Mouse (Mus musculus): ENCODE measurements around the gene Astn2. TPM values are rescaled to one million over a fixed set of nuclear protein-coding genes. Genes with fewer than 3 reads are reported as not detected.
A peak's percentile ranks its signal among the peaks of the same experiment; 100 is the strongest.
"Not testable (repeated sequence)": the region's sequence is repeated elsewhere in the genome, so short reads cannot be mapped to it uniquely, and the experiment has no call there.

Astn2 gene
- polyA plus RNA-seq, 1 experiment from 2014 or later = 0.42 TPM

- H3K4me2 ChIP-seq (ENCODE audit: low read length) = no peak overlapping the region
- no peak overlapping the region for H3K9ac ChIP-seq (ENCODE audit: low read length)
- ATAC-seq (no peak), DNase-seq (ENCODE audit: low spot score) (no peak)
- H3K27ac ChIP-seq (ENCODE audit: low read depth, low read length) = no peak overlapping the region
- no peaks in the 10 kb centered on the region for H3K9me3 ChIP-seq (replicated peaks; ENCODE audit: control insufficient read depth, low read length)
- no peaks in the 10 kb centered on the region for H3K4me1 ChIP-seq (ENCODE audit: control insufficient read depth, insufficient read depth, low read length)
- H3K4me3 ChIP-seq (ENCODE audit: low read depth, low read length) = no peak overlapping the region
- H3K27me3 ChIP-seq (replicated peaks; ENCODE audit: control insufficient read depth, insufficient read depth, low read length) = no peaks in the 10 kb centered on the region
- WGBS = 84% methylated on average over 5 of the region's 5 CpGs
- no peaks in the 10 kb centered on the region for H3K36me3 ChIP-seq (ENCODE audit: control insufficient read depth, insufficient read depth, low read length)
Measured at GRCm38 (mm10) chr4:65694011-65694410, 710.4 kb downstream of the Astn2 start.

GRCm38 (mm10) chr4:65687006-65687723 is 717.2 kb downstream of the Astn2 start:
- H3K4me1 ChIP-seq (ENCODE audit: control insufficient read depth, insufficient read depth, low read length) = peaks cover 4% of the 10 kb centered on the region; the same call in 1 of the 2 replicates
- no peak overlapping the region for H3K27ac ChIP-seq (ENCODE audit: low read depth, low read length)
- ATAC-seq (peak; percentile 6; the same call in 1 of the 2 replicates), DNase-seq (ENCODE audit: low spot score) (no peak)
- H3K4me2 ChIP-seq (ENCODE audit: low read length) = no peak overlapping the region
- H3K4me3 ChIP-seq (ENCODE audit: low read depth, low read length) = no peak overlapping the region
- no peak overlapping the region for H3K9ac ChIP-seq (ENCODE audit: low read length)
- no peaks in the 10 kb centered on the region for H3K27me3 ChIP-seq (replicated peaks; ENCODE audit: control insufficient read depth, insufficient read depth, low read length)
- H3K36me3 ChIP-seq (ENCODE audit: control insufficient read depth, insufficient read depth, low read length) = no peaks in the 10 kb centered on the region
- no peaks in the 10 kb centered on the region for H3K9me3 ChIP-seq (replicated peaks; ENCODE audit: control insufficient read depth, low read length)
- 4% methylated on average over 1 of the region's 1 CpGs for WGBS

GRCm38 (mm10) chr4:65686258-65687005 is 718.0 kb downstream of the Astn2 start:
- Histone ChIP-seq H3K27me3 (replicated peaks; ENCODE audit: control insufficient read depth, insufficient read depth, low read length) (no peaks in the 10 kb centered on the region), H3K9ac (ENCODE audit: low read length) (no peak overlapping the region), H3K36me3 (ENCODE audit: control insufficient read depth, insufficient read depth, low read length) (no peaks in the 10 kb centered on the region), H3K4me2 (ENCODE audit: low read length) (no peak overlapping the region), H3K27ac (ENCODE audit: low read depth, low read length) (no peak overlapping the region), H3K9me3 (replicated peaks; ENCODE audit: control insufficient read depth, low read length) (no peaks in the 10 kb centered on the region), H3K4me3 (ENCODE audit: low read depth, low read length) (no peak overlapping the region), H3K4me1 (ENCODE audit: control insufficient read depth, insufficient read depth, low read length) (peaks cover 4% of the 10 kb centered on the region; the same call in 1 of the 2 replicates)
- DNase-seq (ENCODE audit: low spot score) = peak; percentile 76
- WGBS = 20% methylated on average over 3 of the region's 3 CpGs
- ATAC-seq = peak; percentile 93

GRCm38 (mm10) chr4:65684401-65684800 is 720.0 kb downstream of the Astn2 start:
- Histone ChIP-seq H3K4me2 (ENCODE audit: low read length) (no peak overlapping the region), H3K36me3 (ENCODE audit: control insufficient read depth, insufficient read depth, low read length) (no peaks in the 10 kb centered on the region), H3K4me1 (ENCODE audit: control insufficient read depth, insufficient read depth, low read length) (peaks cover 4% of the 10 kb centered on the region; the same call in 1 of the 2 replicates), H3K27ac (ENCODE audit: low read depth, low read length) (no peak overlapping the region), H3K27me3 (replicated peaks; ENCODE audit: control insufficient read depth, insufficient read depth, low read length) (no peaks in the 10 kb centered on the region), H3K9me3 (replicated peaks; ENCODE audit: control insufficient read depth, low read length) (no peaks in the 10 kb centered on the region), H3K4me3 (ENCODE audit: low read depth, low read length) (no peak overlapping the region), H3K9ac (ENCODE audit: low read length) (no peak overlapping the region)
- ATAC-seq (no peak), DNase-seq (ENCODE audit: low spot score) (no peak)
- 82% methylated on average over 3 of the region's 3 CpGs for WGBS

- 25% methylated on average over 2 of the region's 2 CpGs for WGBS
Measured at GRCm38 (mm10) chr4:65679786-65680185, 724.6 kb downstream of the Astn2 start.

GRCm38 (mm10) chr4:65678929-65679328 is 725.5 kb downstream of the Astn2 start:
- Histone ChIP-seq H3K36me3 (ENCODE audit: control insufficient read depth, insufficient read depth, low read length) (no peaks in the 10 kb centered on the region), H3K9ac (ENCODE audit: low read length) (no peak overlapping the region), H3K27ac (ENCODE audit: low read depth, low read length) (peak overlapping the region; percentile 14; the same call in 1 of the 2 replicates), H3K4me2 (ENCODE audit: low read length) (no peak overlapping the region), H3K9me3 (replicated peaks; ENCODE audit: control insufficient read depth, low read length) (no peaks in the 10 kb centered on the region), H3K4me1 (ENCODE audit: control insufficient read depth, insufficient read depth, low read length) (no peaks in the 10 kb centered on the region; the same call in 1 of the 2 replicates), H3K27me3 (replicated peaks; ENCODE audit: control insufficient read depth, insufficient read depth, low read length) (no peaks in the 10 kb centered on the region), H3K4me3 (ENCODE audit: low read depth, low read length) (no peak overlapping the region)
- ATAC-seq (peak; percentile 83; the same call in 1 of the 2 replicates), DNase-seq (ENCODE audit: low spot score) (peak; percentile 62)
- WGBS = 26% methylated on average over 5 of the region's 5 CpGs

More at GRCm38 (mm10) chr4:65679786-65680185, 724.6 kb downstream of the Astn2 start:
- not testable (repeated sequence) for H3K36me3 ChIP-seq (ENCODE audit: control insufficient read depth, insufficient read depth, low read length); DNase-seq (ENCODE audit: low spot score); H3K4me2 ChIP-seq (ENCODE audit: low read length); H3K27ac ChIP-seq (ENCODE audit: low read depth, low read length); H3K4me1 ChIP-seq (ENCODE audit: control insufficient read depth, insufficient read depth, low read length); H3K9me3 ChIP-seq (replicated peaks; ENCODE audit: control insufficient read depth, low read length); H3K4me3 ChIP-seq (ENCODE audit: low read depth, low read length); H3K27me3 ChIP-seq (replicated peaks; ENCODE audit: control insufficient read depth, insufficient read depth, low read length); H3K9ac ChIP-seq (ENCODE audit: low read length); ATAC-seq

- Histone ChIP-seq H3K9ac (ENCODE audit: low read length) (no peak overlapping the region), H3K36me3 (ENCODE audit: control insufficient read depth, insufficient read depth, low read length) (no peaks in the 10 kb centered on the region), H3K27me3 (replicated peaks; ENCODE audit: control insufficient read depth, insufficient read depth, low read length) (no peaks in the 10 kb centered on the region), H3K4me3 (ENCODE audit: low read depth, low read length) (no peak overlapping the region), H3K27ac (ENCODE audit: low read depth, low read length) (peak overlapping the region; percentile 14; the same call in 1 of the 2 replicates), H3K4me1 (ENCODE audit: control insufficient read depth, insufficient read depth, low read length) (no peaks in the 10 kb centered on the region; the same call in 1 of the 2 replicates), H3K4me2 (ENCODE audit: low read length) (no peak overlapping the region), H3K9me3 (replicated peaks; ENCODE audit: control insufficient read depth, low read length) (no peaks in the 10 kb centered on the region)
- 72% methylated on average over 5 of the region's 5 CpGs for WGBS
- peak; percentile 29; the same call in 1 of the 2 replicates for ATAC-seq
- no peak for DNase-seq (ENCODE audit: low spot score)
Measured at GRCm38 (mm10) chr4:65678495-65678894, 725.9 kb downstream of the Astn2 start.

- DNase-seq (ENCODE audit: low spot score) (peak; percentile 25), ATAC-seq (no peak)
- no peaks in the 10 kb centered on the region for H3K27me3 ChIP-seq (replicated peaks; ENCODE audit: control insufficient read depth, insufficient read depth, low read length)
- 82% methylated on average over 4 of the region's 4 CpGs for WGBS
- no peaks in the 10 kb centered on the region for H3K9me3 ChIP-seq (replicated peaks; ENCODE audit: control insufficient read depth, low read length)
- H3K4me1 ChIP-seq (ENCODE audit: control insufficient read depth, insufficient read depth, low read length) = no peaks in the 10 kb centered on the region; the same call in 1 of the 2 replicates
- no peak overlapping the region for H3K27ac ChIP-seq (ENCODE audit: low read depth, low read length)
- no peak overlapping the region for H3K4me2 ChIP-seq (ENCODE audit: low read length)
- H3K4me3 ChIP-seq (ENCODE audit: low read depth, low read length) = no peak overlapping the region
- no peak overlapping the region for H3K9ac ChIP-seq (ENCODE audit: low read length)
- no peaks in the 10 kb centered on the region for H3K36me3 ChIP-seq (ENCODE audit: control insufficient read depth, insufficient read depth, low read length)
Measured at GRCm38 (mm10) chr4:65674267-65674978, 730.0 kb downstream of the Astn2 start.
